Mouse (Mus musculus) C2C12 (cell line): Measurements from ENCODE around the gene Klhl3. TPM values are rescaled to one million over a fixed set of nuclear protein-coding genes. Genes with fewer than 3 reads are reported as not detected.

Experiments used
- H3K27me3 ChIP-seq: one replicate; pipeline ENCODE4 v1.6.1; 2011; ENCODE audit not compliant: control insufficient read depth, insufficient read depth, insufficient read length
- H3K36me3 ChIP-seq: one replicate; pipeline ENCODE4 v1.6.1; 2011; ENCODE audit not compliant: control insufficient read depth, insufficient read depth
- H3K4me3 ChIP-seq: one replicate; pipeline ENCODE4 v1.5.1; 2011; ENCODE audit warnings: mild to moderate bottlenecking, control low read depth; ENCODE audit not compliant: poor library complexity, insufficient read depth, severe bottlenecking
- H3K79me2 ChIP-seq: one replicate; pipeline ENCODE4 v1.6.1; 2011; ENCODE audit not compliant: control insufficient read depth, insufficient read depth
- H3K79me3 ChIP-seq: one replicate; pipeline ENCODE4 v1.6.1; 2011; ENCODE audit warnings: low read depth, control low read depth
- H3ac ChIP-seq: one replicate; pipeline ENCODE3; 2011; ENCODE audit warnings: low read depth; ENCODE audit not compliant: control insufficient read depth, insufficient read length
- CEBPB ChIP-seq: IDR thresholded peaks from one replicate; pipeline ENCODE4 v1.6.1; 2011; ENCODE audit warnings: low read depth, mild to moderate bottlenecking, control low read depth, moderate library complexity
- CTCF ChIP-seq: IDR thresholded peaks from one replicate; pipeline ENCODE4 v1.5.1; 2011; ENCODE audit not compliant: control insufficient read depth, insufficient read depth, insufficient read length
- FOSL1 ChIP-seq: IDR thresholded peaks from one replicate; pipeline ENCODE4 v1.8.0; 2011; ENCODE audit warnings: mild to moderate bottlenecking, low read length; ENCODE audit not compliant: poor library complexity, insufficient read depth, severe bottlenecking
- MAX ChIP-seq: IDR thresholded peaks from one replicate; pipeline ENCODE4 v1.6.1; 2011; ENCODE audit warnings: mild to moderate bottlenecking, control low read depth
- MYOD1 ChIP-seq: IDR thresholded peaks from one replicate; pipeline ENCODE4 v1.6.1; 2011; ENCODE audit warnings: low read depth; ENCODE audit not compliant: control insufficient read depth, insufficient read length
- MYOG ChIP-seq: IDR thresholded peaks from one replicate; pipeline ENCODE4 v1.6.1; 2011; ENCODE audit not compliant: control insufficient read depth, insufficient read length; ENCODE audit errors: extremely low read depth
- USF1 ChIP-seq: IDR thresholded peaks from one replicate; pipeline ENCODE4 v1.6.1; 2011; ENCODE audit warnings: low read depth, mild to moderate bottlenecking, control low read depth, moderate library complexity
- polyA plus RNA-seq: library from polyadenylated mRNA; unstranded; fragments of >200 nt; fragmentation: generic; extraction: Trizol; gene quantifications from one replicate; pipeline ENCODE4 v1.2.1, GENCODE M21; 2012; ENCODE audit warnings: missing spikeins

The Klhl3 gene
- polyA plus RNA-seq, 1 experiment = 0.01 TPM

- Histone ChIP-seq H3K36me3 (no peaks in the 10 kb centered on the region), H3ac (no peak overlapping the region), H3K27me3 (peaks cover 4% of the 10 kb centered on the region), H3K4me3 (no peak overlapping the region), H3K79me2 (no peaks in the 10 kb centered on the region), H3K79me3 (no peaks in the 10 kb centered on the region)
- TF ChIP-seq USF1 = no peak
- TF ChIP-seq MYOD1 = no peak
- no peak for TF ChIP-seq CEBPB
- no peak for TF ChIP-seq FOSL1
These were observed 1.2 kb downstream of the Klhl3 start for GRCm38 (mm10) chr13:58112191-58112590.

GRCm38 (mm10) chr13:58111306-58111705 lies 2.1 kb downstream of the Klhl3 start:
- TF ChIP-seq USF1 (no peak), FOSL1 (no peak), CEBPB (no peak), CTCF (no peak), MYOD1 (no peak), MYOG (no peak), MAX (no peak)
- Histone ChIP-seq H3K4me3 (no peak overlapping the region), H3K79me3 (no peaks in the 10 kb centered on the region), H3K27me3 (peaks cover 4% of the 10 kb centered on the region), H3K36me3 (no peaks in the 10 kb centered on the region), H3K79me2 (no peaks in the 10 kb centered on the region), H3ac (no peak overlapping the region)

- H3K79me2 ChIP-seq = no peaks in the 10 kb centered on the region
- no peak for TF ChIP-seq MAX
- no peak for TF ChIP-seq MYOG
- TF ChIP-seq USF1 = no peak
- no peak for TF ChIP-seq MYOD1
- TF ChIP-seq CTCF = no peak
- TF ChIP-seq CEBPB = no peak
- no peak for TF ChIP-seq FOSL1
- no peak overlapping the region for H3K4me3 ChIP-seq
- no peaks in the 10 kb centered on the region for H3K79me3 ChIP-seq
- H3ac ChIP-seq = no peak overlapping the region
- H3K27me3 ChIP-seq = peaks cover 12% of the 10 kb centered on the region
- no peaks in the 10 kb centered on the region for H3K36me3 ChIP-seq
These were observed 22.7 kb downstream of the Klhl3 start for GRCm38 (mm10) chr13:58090643-58091042.

DNA sequence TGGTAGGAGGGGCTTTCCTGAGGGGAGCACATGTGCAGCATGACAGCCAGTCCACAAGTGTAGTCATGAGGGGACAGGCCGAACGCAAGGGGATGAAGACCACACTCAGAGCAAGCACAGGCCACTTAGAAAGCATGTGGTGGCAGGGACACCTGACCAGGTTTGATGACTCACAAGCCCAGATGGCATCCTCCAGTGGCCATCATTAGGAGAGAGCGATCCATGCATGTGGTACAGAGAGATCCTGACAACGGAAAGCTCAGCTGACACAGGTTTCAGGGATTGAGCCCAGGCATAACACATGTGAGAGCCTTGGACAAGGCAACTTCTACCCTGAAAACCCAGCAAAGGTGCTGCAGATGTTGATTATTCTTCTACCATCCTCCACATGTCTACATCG lies 29.0 kb downstream of the Klhl3 start:
- Histone ChIP-seq H3K27me3 (peaks cover 6% of the 10 kb centered on the region), H3ac (no peak overlapping the region), H3K79me3 (no peaks in the 10 kb centered on the region), H3K79me2 (no peaks in the 10 kb centered on the region), H3K36me3 (no peaks in the 10 kb centered on the region), H3K4me3 (no peak overlapping the region)
- TF ChIP-seq CEBPB = no peak
- no peak for TF ChIP-seq MYOD1
- TF ChIP-seq MYOG = no peak
- TF ChIP-seq CTCF = no peak
- no peak for TF ChIP-seq USF1
- no peak for TF ChIP-seq MAX
- no peak for TF ChIP-seq FOSL1

DNA sequence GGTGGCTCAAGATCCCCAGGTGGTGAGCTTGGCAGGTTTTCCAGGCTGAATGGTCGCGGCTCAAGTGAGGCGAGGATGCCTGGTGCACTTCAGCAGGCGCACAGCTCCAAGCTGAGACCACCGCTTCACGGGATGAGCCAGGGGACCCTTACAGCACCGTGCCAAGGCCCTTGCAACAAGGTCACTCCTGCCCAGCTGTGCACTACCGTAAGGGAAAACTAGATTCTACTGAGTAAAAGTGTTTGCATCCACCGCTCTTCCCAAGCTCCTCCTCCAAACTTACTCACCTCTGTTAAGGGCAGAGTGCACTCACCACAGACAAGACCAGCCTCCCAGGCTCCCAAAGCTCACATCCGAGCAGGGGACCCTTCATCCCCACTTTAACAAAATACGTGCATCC lies 29.9 kb downstream of the Klhl3 start:
- TF ChIP-seq FOSL1 (no peak), CEBPB (no peak), MYOD1 (no peak), MYOG (no peak), USF1 (no peak), MAX (no peak), CTCF (no peak)
- Histone ChIP-seq H3ac (no peak overlapping the region), H3K36me3 (no peaks in the 10 kb centered on the region), H3K79me2 (no peaks in the 10 kb centered on the region), H3K27me3 (peaks cover 6% of the 10 kb centered on the region), H3K79me3 (no peaks in the 10 kb centered on the region), H3K4me3 (no peak overlapping the region)

GRCm38 (mm10) chr13:58083048-58083447 lies 30.3 kb downstream of the Klhl3 start:
- Histone ChIP-seq H3K36me3 (no peaks in the 10 kb centered on the region), H3K27me3 (peaks cover 6% of the 10 kb centered on the region), H3K4me3 (no peak overlapping the region), H3K79me2 (no peaks in the 10 kb centered on the region), H3K79me3 (no peaks in the 10 kb centered on the region), H3ac (no peak overlapping the region)
- no peak for TF ChIP-seq MYOD1
- TF ChIP-seq CTCF = no peak
- TF ChIP-seq FOSL1 = no peak
- TF ChIP-seq USF1 = no peak
- TF ChIP-seq MYOG = no peak
- no peak for TF ChIP-seq CEBPB
- TF ChIP-seq MAX = no peak
